Mouse (Mus musculus) testis, adult 2 months (tissue): ENCODE results near the gene Aifm1.

Experiments
- CTCF ChIP-seq: fragments of 200-500 bp; IDR thresholded peaks from 2 replicates; pipeline ENCODE4 v1.5.1; 2012; ENCODE audit warnings: low read depth, mild to moderate bottlenecking, inconsistent platforms, low read length, moderate library complexity; ENCODE audit not compliant: control insufficient read depth, insufficient read depth, insufficient replicate concordance
- POLR2A ChIP-seq: fragments of 200-500 bp; IDR thresholded peaks from 2 replicates; pipeline ENCODE4 v1.6.1; 2012; ENCODE audit warnings: low read depth, mild to moderate bottlenecking, inconsistent platforms, low read length, moderate library complexity; ENCODE audit not compliant: control insufficient read depth

- TF ChIP-seq CTCF (no peak), POLR2A (no peak)
Measured at GRCm38 (mm10) chrX:48456956-48457355, 56.4 kb downstream of the Aifm1 start.
